Mouse (Mus musculus) kidney, postnatal 0 days (tissue): ENCODE results near the gene Rpl32. TPM values are rescaled to one million over a fixed set of nuclear protein-coding genes. Genes with fewer than 3 reads are reported as not detected.

Source experiments
- ATAC-seq: fragments of 200-750 bp; cut with Nextera tagmentation; replicated peaks from 2 replicates; pipeline ENCODE4 v1.8.0; 2017; ENCODE audit warnings: low read depth, moderate number of reproducible peaks, moderate TSS enrichment, moderate library complexity; ENCODE audit not compliant: low FRiP score
- DNase-seq: peaks from one replicate; pipeline ENCODE4 v3.0.0-alpha.2; 2016; ENCODE audit warnings: low spot score
- H3K27ac ChIP-seq: fragments of 300-500 bp; sonication (generic); 2 replicates; pipeline ENCODE4 v1.5.1; 2014; ENCODE audit warnings: mild to moderate bottlenecking
- H3K27me3 ChIP-seq: fragments of 300-500 bp; sonication (generic); 2 replicates; pipeline ENCODE4 v1.6.1; 2014; ENCODE audit warnings: low read length, mixed read lengths; ENCODE audit not compliant: insufficient read depth
- H3K36me3 ChIP-seq: fragments of 300-500 bp; sonication (generic); 2 replicates; pipeline ENCODE4 v1.6.1; 2014; ENCODE audit warnings: low read length, mixed read lengths; ENCODE audit not compliant: insufficient read depth
- H3K4me1 ChIP-seq: fragments of 300-500 bp; sonication (generic); replicated peaks from 2 replicates; pipeline ENCODE4 v1.6.1; 2014; ENCODE audit warnings: antibody characterized with exemption, low read length, mixed read lengths; ENCODE audit not compliant: insufficient read depth
- H3K4me2 ChIP-seq: fragments of 300-500 bp; sonication (generic); 2 replicates; pipeline ENCODE4 v1.6.1; 2014; ENCODE audit warnings: mild to moderate bottlenecking, low read length, moderate library complexity, mixed read lengths
- H3K4me3 ChIP-seq: fragments of 300-500 bp; sonication (generic); replicated peaks from 2 replicates; pipeline ENCODE4 v1.5.1; 2014; ENCODE audit warnings: low read depth, low read length
- H3K9ac ChIP-seq: fragments of 300-500 bp; sonication (generic); 2 replicates; pipeline ENCODE4 v1.6.1; 2014; ENCODE audit warnings: low read depth, low read length
- H3K9me3 ChIP-seq: fragments of 300-500 bp; sonication (generic); replicated peaks from 2 replicates; pipeline ENCODE4 v1.6.1; 2016; ENCODE audit warnings: low read length, inconsistent platforms, mixed read lengths
- CTCF ChIP-seq: IDR thresholded peaks from 2 replicates; pipeline ENCODE4 v1.5.1; 2016; ENCODE audit warnings: antibody characterized with exemption, low read depth, mild to moderate bottlenecking, moderate library complexity
- WGBS: fragments of 180-500 bp; shearing (Covaris S2); extraction: QIAGEN DNeasy Blood & Tissue Kit; methylation state at CpG from one replicate; pipeline ENCODE4 v1.1.7; 2014; 5-methylcytosine and 5-hydroxymethylcytosine counted together
- microRNA-seq: library from miRNA; unstranded; fragments of <30 nt; microRNA quantifications from one replicate; pipeline ENCODE4, GENCODE M21; 2016
- polyA plus RNA-seq: library from polyadenylated mRNA; unstranded; fragments of >200 nt; fragmentation: Nextera tagmentation; extraction: Ambion mirVana; gene quantifications from 2 replicates; pipeline ENCODE4 v1.2.1, GENCODE M21; 2015

Gene Rpl32
- polyA plus RNA-seq, 1 experiment from 2014 or later: 3,220 TPM

DNA sequence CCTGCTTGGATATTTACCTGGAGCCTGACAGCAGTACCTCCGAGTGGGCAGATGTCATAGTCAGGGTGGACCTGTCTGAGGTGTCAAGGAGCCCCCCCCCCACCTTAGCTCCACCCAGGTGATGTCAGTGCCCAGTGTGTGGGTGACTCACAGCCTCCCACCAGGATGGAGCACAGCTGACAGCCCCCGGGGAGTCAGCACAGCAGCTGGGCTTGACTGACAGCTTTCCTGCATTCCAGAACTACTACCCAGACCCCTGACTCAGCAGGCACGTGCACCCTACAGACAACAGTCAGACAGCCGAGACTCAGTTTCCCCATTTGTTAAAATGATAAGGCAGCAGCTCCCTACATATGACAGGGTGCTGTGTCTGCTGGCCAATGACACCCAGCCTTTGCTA lies 47.6 kb downstream of the Rpl32 start:
- TF ChIP-seq CTCF: no peak
- no peaks in the 10 kb centered on the region for H3K27me3 ChIP-seq
- no peak overlapping the region for H3K4me2 ChIP-seq
- 54% methylated on average over 4 of the region's 4 CpGs for WGBS
- no peak for ATAC-seq
- H3K27ac ChIP-seq: no peak overlapping the region
- no peak overlapping the region for H3K4me3 ChIP-seq
- no peak overlapping the region for H3K9ac ChIP-seq
- H3K4me1 ChIP-seq: peaks cover 5% of the 10 kb centered on the region; the same call in 1 of the 2 replicates
- no peaks in the 10 kb centered on the region for H3K9me3 ChIP-seq
- DNase-seq: no peak
- no peaks in the 10 kb centered on the region for H3K36me3 ChIP-seq

DNA sequence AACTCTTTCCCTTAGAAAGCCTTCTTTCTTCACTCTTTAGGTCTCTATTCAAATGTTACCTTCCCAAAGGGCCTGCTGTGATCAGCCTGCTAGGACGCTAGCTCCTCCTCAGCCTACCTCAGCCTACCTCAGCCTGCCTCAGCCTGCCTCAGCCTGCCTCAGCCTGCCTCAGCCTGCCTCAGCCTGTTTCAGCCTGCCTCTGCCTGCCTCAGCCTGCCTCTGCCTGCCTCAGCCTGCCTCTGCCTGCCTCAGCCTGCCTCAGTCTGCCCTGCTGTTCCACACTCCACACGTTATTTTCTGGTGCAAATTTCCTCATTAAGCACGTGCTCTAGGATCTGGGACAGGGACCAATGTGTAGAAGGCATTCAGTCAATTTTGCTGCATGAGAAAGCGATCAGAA lies 48.4 kb downstream of the Rpl32 start:
- no peak for ATAC-seq
- no peak overlapping the region for H3K9ac ChIP-seq
- no peak overlapping the region for H3K4me2 ChIP-seq
- no peak for DNase-seq
- peaks cover 5% of the 10 kb centered on the region; the same call in 1 of the 2 replicates for H3K4me1 ChIP-seq
- no peak overlapping the region for H3K27ac ChIP-seq
- no peaks in the 10 kb centered on the region for H3K9me3 ChIP-seq
- WGBS: 92% methylated on average over 4 of the region's 4 CpGs
- H3K27me3 ChIP-seq: no peaks in the 10 kb centered on the region
- H3K36me3 ChIP-seq: no peaks in the 10 kb centered on the region
- H3K4me3 ChIP-seq: no peak overlapping the region
- TF ChIP-seq CTCF: no peak

DNA sequence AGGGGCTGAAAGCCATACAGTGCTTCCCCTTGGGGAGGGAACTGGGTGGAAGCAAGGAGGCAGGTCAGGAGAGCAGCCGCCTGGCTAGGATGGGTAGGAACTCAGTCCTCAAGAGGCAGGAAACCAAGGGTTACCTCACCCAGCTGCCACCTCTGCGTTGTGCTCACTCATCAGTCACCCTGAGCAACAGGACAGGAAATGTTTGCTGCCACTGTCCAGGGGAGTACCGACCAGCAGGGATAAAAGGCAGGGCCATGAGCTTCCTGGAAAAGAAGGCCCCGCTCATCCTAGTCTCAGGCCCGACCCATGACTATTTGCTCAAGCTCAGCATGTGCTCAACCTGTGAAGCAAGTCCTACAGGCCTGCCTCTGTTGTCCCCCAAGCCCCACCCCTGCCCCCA lies 49.1 kb downstream of the Rpl32 start:
- 0 out of 2 replicates have a peak, but pooled peaks have one; percentile 5 for ATAC-seq

DNA sequence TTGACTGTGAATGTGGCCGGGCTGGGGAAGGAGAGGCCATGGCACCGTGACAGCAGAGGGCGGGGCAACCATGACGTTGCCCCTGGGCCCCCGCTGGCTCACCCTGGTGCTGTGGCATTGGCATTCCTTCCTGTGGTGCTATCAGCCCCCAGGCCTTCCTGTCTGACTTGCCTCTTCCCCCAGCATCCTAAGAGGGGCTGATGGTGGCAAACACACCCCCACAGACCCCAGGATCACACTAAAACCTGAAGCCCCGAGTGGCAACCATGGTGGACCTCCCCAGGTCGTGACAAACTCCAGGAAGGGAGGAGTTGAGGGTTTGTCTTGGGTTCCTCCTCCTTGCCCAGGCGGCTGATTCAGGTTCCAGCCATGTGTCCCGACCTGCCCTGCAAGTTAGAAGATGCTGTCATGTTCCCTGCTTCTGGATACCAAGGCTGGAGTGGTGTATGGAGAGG lies 49.5 kb downstream of the Rpl32 start:
- H3K27ac ChIP-seq: no peak overlapping the region
- peak; percentile 38; the same call in 1 of the 2 replicates for ATAC-seq
- DNase-seq: no peak

More for the DNA sequence above, 49.1 kb downstream of the Rpl32 start:
- no peak for TF ChIP-seq CTCF
- H3K4me2 ChIP-seq: no peak overlapping the region
- H3K9me3 ChIP-seq: no peaks in the 10 kb centered on the region
- H3K4me3 ChIP-seq: no peak overlapping the region
- H3K4me1 ChIP-seq: peaks cover 5% of the 10 kb centered on the region; the same call in 1 of the 2 replicates
- no peaks in the 10 kb centered on the region for H3K27me3 ChIP-seq
- H3K36me3 ChIP-seq: no peaks in the 10 kb centered on the region
- WGBS: 42% methylated on average over 5 of the region's 5 CpGs
- DNase-seq: peak; percentile 13
- H3K27ac ChIP-seq: no peak overlapping the region
- H3K9ac ChIP-seq: no peak overlapping the region

DNA sequence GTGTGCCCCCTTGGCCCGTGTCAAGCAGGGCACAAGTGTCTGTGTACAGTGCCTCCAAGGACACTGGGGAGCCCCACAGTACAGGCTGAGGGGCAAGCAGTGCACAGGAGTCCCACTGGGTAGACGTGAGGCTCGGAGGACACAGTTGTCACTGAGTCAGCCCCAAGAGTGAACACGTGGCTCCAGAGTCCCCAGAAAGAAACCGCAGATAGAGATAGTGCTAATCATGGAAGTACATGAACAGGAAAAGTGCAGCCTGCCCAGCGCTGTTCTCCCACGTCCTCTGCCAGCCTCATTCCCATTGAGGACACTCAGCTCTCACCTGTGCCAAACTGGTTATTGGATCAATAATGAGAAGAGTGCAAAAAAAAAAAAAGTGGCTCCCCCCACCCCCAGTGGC lies 53.0 kb downstream of the Rpl32 start:
- Histone ChIP-seq H3K9ac (no peak overlapping the region), H3K4me2 (no peak overlapping the region), H3K36me3 (no peaks in the 10 kb centered on the region), H3K4me3 (no peak overlapping the region), H3K9me3 (no peaks in the 10 kb centered on the region), H3K27ac (no peak overlapping the region), H3K27me3 (no peaks in the 10 kb centered on the region), H3K4me1 (no peaks in the 10 kb centered on the region)
- DNase-seq: no peak
- no peak for ATAC-seq
- TF ChIP-seq CTCF: no peak
- WGBS: 86% methylated on average over 7 of the region's 7 CpGs

More for the DNA sequence above, 49.5 kb downstream of the Rpl32 start:
- no peaks in the 10 kb centered on the region for H3K9me3 ChIP-seq
- no peaks in the 10 kb centered on the region for H3K36me3 ChIP-seq
- no peak for TF ChIP-seq CTCF
- H3K4me3 ChIP-seq: no peak overlapping the region
- H3K9ac ChIP-seq: no peak overlapping the region
- no peak overlapping the region for H3K4me2 ChIP-seq
- peaks cover 2% of the 10 kb centered on the region; the same call in 1 of the 2 replicates for H3K4me1 ChIP-seq
- H3K27me3 ChIP-seq: no peaks in the 10 kb centered on the region
- 43% methylated on average over 9 of the region's 9 CpGs for WGBS

Small RNA genes within 50 kb of the gene (microRNA-seq; reads per million reads assigned to microRNA genes)
- not detected for gene Mir7660

Other genes with a start within 250 kb of the Rpl32 start
- 7.6 and 8.3 TPM in 2 replicates for gene Mkrn2os, start 216.2 kb downstream of the Rpl32 start, polyA plus RNA-seq
- gene Mkrn2, start 206.8 kb downstream of the Rpl32 start, polyA plus RNA-seq: 27.4 and 28.2 TPM in 2 replicates
- gene Raf1, start 132.1 kb downstream of the Rpl32 start, polyA plus RNA-seq: 67.4 and 68.0 TPM in 2 replicates
- 1.0 and 1.8 TPM in 2 replicates for gene Tmem40, start 46.3 kb downstream of the Rpl32 start, polyA plus RNA-seq
- 10.4 and 12.1 TPM in 2 replicates for gene Cand2, start 34.2 kb downstream of the Rpl32 start, polyA plus RNA-seq
- gene Efcab12, start 29.7 kb upstream of the Rpl32 start, polyA plus RNA-seq: 2.5 and 3.0 TPM in 2 replicates
- gene Mbd4, start 44.6 kb upstream of the Rpl32 start, polyA plus RNA-seq: 10.9 TPM in 2 replicates
- gene Ift122, start 44.7 kb upstream of the Rpl32 start, polyA plus RNA-seq: 14.9 and 20.6 TPM in 2 replicates
- gene Rho, start 123.0 kb upstream of the Rpl32 start, polyA plus RNA-seq: not detected in 2 replicates
- not detected in 2 replicates for gene H1foo, start 136.2 kb upstream of the Rpl32 start, polyA plus RNA-seq
- 42.3 and 42.4 TPM in 2 replicates for gene Plxnd1, start 186.3 kb upstream of the Rpl32 start, polyA plus RNA-seq